Mouse (Mus musculus) duodenum, adult 2 months (tissue): ENCODE data around the gene Rasl12. TPM values are rescaled to one million over a fixed set of nuclear protein-coding genes. Genes with fewer than 3 reads are reported as not detected.

Source experiments
- polyA plus RNA-seq: library from polyadenylated mRNA; depleted of rRNA; stranded (reverse); fragments of >200 nt; gene quantifications from 2 replicates; pipeline ENCODE4 v1.2.3, GENCODE M21; 2012; ENCODE audit warnings: low replicate concordance; rRNA removed

Rasl12 gene
- polyA plus RNA-seq: 1.3 and 2.5 TPM in 2 replicates

GRCm38 (mm10) chr9:65398279-65398678 is at the start of gene Rasl12:
TSS of gene Rasl12 (plus strand) at chr9:65398506.

GRCm38 (mm10) chr9:65360641-65361448 is 37.5 kb upstream of the Rasl12 start, which contains the start of gene Ubap1l:
TSS of gene Ubap1l (plus strand) at chr9:65361041.

GRCm38 (mm10) chr9:65391613-65391964 is 6.7 kb upstream of the Rasl12 start, which contains the start of gene Kbtbd13:
TSS of gene Kbtbd13 (minus strand) at chr9:65391652.

GRCm38 (mm10) chr9:65422760-65423501 is 24.6 kb downstream of the Rasl12 start, which contains the start of gene Slc51b:
TSS of gene Slc51b (minus strand) at chr9:65422955.

GRCm38 (mm10) chr9:65435671-65436301 is 37.5 kb downstream of the Rasl12 start, which contains the start of gene Mtfmt:
TSS of gene Mtfmt (plus strand) at chr9:65435782.

GRCm38 (mm10) chr9:65460732-65461442 is 62.6 kb downstream of the Rasl12 start, which contains the start of gene Spg21:
TSS of gene Spg21 (plus strand) at chr9:65460947.

Other genes with a start within 250 kb of the Rasl12 start
- 12.6 and 13.0 TPM in 2 replicates for gene Parp16, start 203.2 kb upstream of the Rasl12 start, polyA plus RNA-seq
- gene Cilp, start 133.3 kb upstream of the Rasl12 start, polyA plus RNA-seq: 0.36 and 1.6 TPM in 2 replicates
- gene Clpx, start 104.2 kb upstream of the Rasl12 start, polyA plus RNA-seq: 5.8 and 10.1 TPM in 2 replicates
- 11.4 and 20.3 TPM in 2 replicates for gene Pdcd7, start 52.4 kb upstream of the Rasl12 start, polyA plus RNA-seq
- 0.72 and 0.77 TPM in 2 replicates for gene Ubap1l, start 37.5 kb upstream of the Rasl12 start, polyA plus RNA-seq
- gene Kbtbd13, start 6.9 kb upstream of the Rasl12 start, polyA plus RNA-seq: 0.53 and 0.77 TPM in 2 replicates
- 2.1 and 4.2 TPM in 2 replicates for gene Slc51b, start 24.4 kb downstream of the Rasl12 start, polyA plus RNA-seq
- 2.8 and 5.3 TPM in 2 replicates for gene Mtfmt, start 37.3 kb downstream of the Rasl12 start, polyA plus RNA-seq
- 7.1 and 9.0 TPM in 2 replicates for gene Spg21, start 62.4 kb downstream of the Rasl12 start, polyA plus RNA-seq
- gene Ankdd1a, start 121.7 kb downstream of the Rasl12 start, polyA plus RNA-seq: not detected in 2 replicates
- 9.5 and 12.6 TPM in 2 replicates for gene Plekho2, start 181.5 kb downstream of the Rasl12 start, polyA plus RNA-seq
- gene Pif1, start 188.7 kb downstream of the Rasl12 start, polyA plus RNA-seq: 2.1 and 3.0 TPM in 2 replicates
- 24.6 and 30.1 TPM in 2 replicates for gene Rbpms2, start 231.1 kb downstream of the Rasl12 start, polyA plus RNA-seq